Mouse (Mus musculus): Measurements from ENCODE around the gene Gm47959. TPM values are rescaled to one million over a fixed set of nuclear protein-coding genes. Genes with fewer than 3 reads are reported as not detected.

Gm47959 gene
- not detected in 2 replicates for polyA plus RNA-seq (2015; fragmentation: Nextera tagmentation; extraction: Ambion mirVana)

GRCm38 (mm10) chr1:83000306-83000705 is at the start of gene Gm47959:
Gm47959 (plus strand) TSS chr1:83000548.

GRCm38 (mm10) chr1:82955913-82956312 is 44.4 kb upstream of the Gm47959 start, which contains the start of gene Gm7544:
Gm7544 (minus strand) TSS chr1:82956013.

GRCm38 (mm10) chr1:82959870-82960385 is 40.4 kb upstream of the Gm47959 start, which contains the start of gene Gm47955:
Gm47955 (plus strand) TSS chr1:82960286.

GRCm38 (mm10) chr1:83038109-83038672 is 37.8 kb downstream of the Gm47959 start, which contains the start of gene Slc19a3:
Slc19a3 (minus strand) TSS chr1:83038448.

GRCm38 (mm10) chr1:83042380-83042779 is 42.0 kb downstream of the Gm47959 start, which contains the start of gene Krtap28-10:
Krtap28-10 (minus strand) TSS chr1:83042480.

GRCm38 (mm10) chr1:83044882-83045427 is 44.6 kb downstream of the Gm47959 start, which contains the start of gene Gm47969:
Gm47969 (plus strand) TSS chr1:83044932.

Other genes with a start within 250 kb of the Gm47959 start
- gene Tm4sf20, start 232.1 kb upstream of the Gm47959 start, polyA plus RNA-seq (2015; fragmentation: Nextera tagmentation; extraction: Ambion mirVana): not detected in 2 replicates
- gene Gm47791, start 229.3 kb upstream of the Gm47959 start, polyA plus RNA-seq (2015; fragmentation: Nextera tagmentation; extraction: Ambion mirVana): not detected in 2 replicates
- gene Agfg1, start 161.1 kb upstream of the Gm47959 start, polyA plus RNA-seq (2015; fragmentation: Nextera tagmentation; extraction: Ambion mirVana): 12.4 and 14.5 TPM in 2 replicates
- gene A030005L19Rik, start 87.2 kb upstream of the Gm47959 start, polyA plus RNA-seq (2015; fragmentation: Nextera tagmentation; extraction: Ambion mirVana): not detected in 2 replicates
- not detected in 2 replicates for gene A030014E15Rik, start 75.6 kb upstream of the Gm47959 start, polyA plus RNA-seq (2015; fragmentation: Nextera tagmentation; extraction: Ambion mirVana)
- gene Gm6217, start 69.1 kb upstream of the Gm47959 start, polyA plus RNA-seq (2015; fragmentation: Nextera tagmentation; extraction: Ambion mirVana): not detected in 2 replicates
- gene A030003K21Rik, start 57.2 kb upstream of the Gm47959 start, polyA plus RNA-seq (2015; fragmentation: Nextera tagmentation; extraction: Ambion mirVana): not detected in 2 replicates
- gene Gm7544, start 44.5 kb upstream of the Gm47959 start, polyA plus RNA-seq (2015; fragmentation: Nextera tagmentation; extraction: Ambion mirVana): not detected in 2 replicates
- gene Gm47955, start 40.3 kb upstream of the Gm47959 start, polyA plus RNA-seq (2015; fragmentation: Nextera tagmentation; extraction: Ambion mirVana): not detected in 2 replicates
- 0.16 and 0.41 TPM in 2 replicates for gene Slc19a3, start 37.9 kb downstream of the Gm47959 start, polyA plus RNA-seq (2015; fragmentation: Nextera tagmentation; extraction: Ambion mirVana)
- gene Krtap28-10, start 41.9 kb downstream of the Gm47959 start, polyA plus RNA-seq (2015; fragmentation: Nextera tagmentation; extraction: Ambion mirVana): not detected in 2 replicates
- gene Gm47969, start 44.4 kb downstream of the Gm47959 start, polyA plus RNA-seq (2015; fragmentation: Nextera tagmentation; extraction: Ambion mirVana): not detected in 2 replicates
- not detected in 2 replicates for gene A030005K14Rik, start 58.8 kb downstream of the Gm47959 start, polyA plus RNA-seq (2015; fragmentation: Nextera tagmentation; extraction: Ambion mirVana)
- gene Krtap28-13, start 60.4 kb downstream of the Gm47959 start, polyA plus RNA-seq (2015; fragmentation: Nextera tagmentation; extraction: Ambion mirVana): 0.13 TPM in 1 of 2 replicates, not detected in the other
- gene Ccl20, start 116.2 kb downstream of the Gm47959 start, polyA plus RNA-seq (2015; fragmentation: Nextera tagmentation; extraction: Ambion mirVana): not detected in 2 replicates
- not detected in 2 replicates for gene Daw1, start 159.2 kb downstream of the Gm47959 start, polyA plus RNA-seq (2015; fragmentation: Nextera tagmentation; extraction: Ambion mirVana)